Mouse (Mus musculus) forebrain, embryonic 14.5 days (tissue): Measurements from ENCODE around the gene Cops7a. TPM values are rescaled to one million over a fixed set of nuclear protein-coding genes. Genes with fewer than 3 reads are reported as not detected.

Source experiments
- ATAC-seq: fragments of 200-750 bp; cut with Nextera tagmentation; 2 replicates; pipeline ENCODE4 v1.8.0; 2017; ENCODE audit warnings: mild to moderate bottlenecking, moderate library complexity
- DNase-seq: peaks from one replicate; pipeline ENCODE4 v3.0.0-alpha.2; 2015; ENCODE audit warnings: low spot score
- H3K27ac ChIP-seq: fragments of 300-500 bp; sonication (generic); 2 replicates; pipeline ENCODE4 v1.5.1; 2014; ENCODE audit warnings: low read depth, mild to moderate bottlenecking, control low read depth, low read length, moderate library complexity
- H3K27me3 ChIP-seq: fragments of 300-500 bp; sonication (generic); replicated peaks from 2 replicates; pipeline ENCODE4 v1.6.1; 2014; ENCODE audit warnings: low read length, control low read depth, mixed read lengths; ENCODE audit not compliant: control insufficient read depth, insufficient read depth
- H3K36me3 ChIP-seq: fragments of 300-500 bp; sonication (generic); 2 replicates; pipeline ENCODE4 v1.6.1; 2014; ENCODE audit warnings: low read length, control low read depth; ENCODE audit not compliant: control insufficient read depth, insufficient read depth
- H3K4me1 ChIP-seq: fragments of 300-500 bp; sonication (generic); 2 replicates; pipeline ENCODE4 v1.6.1; 2014; ENCODE audit warnings: antibody characterized with exemption, low read length, control low read depth; ENCODE audit not compliant: control insufficient read depth, insufficient read depth
- H3K4me2 ChIP-seq: fragments of 300-500 bp; sonication (generic); 2 replicates; pipeline ENCODE4 v1.6.1; 2014; ENCODE audit warnings: mild to moderate bottlenecking, control low read depth, low read length
- H3K4me3 ChIP-seq: fragments of 300-500 bp; sonication (generic); 2 replicates; pipeline ENCODE4 v1.5.1; 2014; ENCODE audit warnings: low read depth, low read length, control low read depth
- H3K9ac ChIP-seq: fragments of 300-500 bp; sonication (generic); 2 replicates; pipeline ENCODE4 v1.6.1; 2014; ENCODE audit warnings: mild to moderate bottlenecking, low read length, control low read depth, moderate library complexity
- H3K9me3 ChIP-seq: fragments of 300-500 bp; sonication (generic); replicated peaks from 2 replicates; pipeline ENCODE4 v1.6.1; 2016; ENCODE audit warnings: low read length, control low read depth, mixed read lengths; ENCODE audit not compliant: control insufficient read depth
- WGBS: fragments of 180-500 bp; shearing (Covaris S2); extraction: QIAGEN DNeasy Blood & Tissue Kit; methylation state at CpG from one replicate; pipeline ENCODE4 v1.1.7; 2014; 5-methylcytosine and 5-hydroxymethylcytosine counted together
- polyA plus RNA-seq: library from polyadenylated mRNA; unstranded; fragments of >200 nt; fragmentation: Nextera tagmentation; extraction: Ambion mirVana; gene quantifications from 2 replicates; pipeline ENCODE4 v1.2.1, GENCODE M21; 2014

The Cops7a gene
- polyA plus RNA-seq, 1 experiment from 2014 or later: 105 TPM

- peak overlapping the region; percentile 100 for H3K4me2 ChIP-seq
- WGBS: 7% methylated on average over 7 of the region's 7 CpGs
- no peak for DNase-seq
- no peaks in the 10 kb centered on the region for H3K27me3 ChIP-seq
- H3K4me3 ChIP-seq: peak overlapping the region; percentile 93
- peaks cover 17% of the 10 kb centered on the region for H3K36me3 ChIP-seq
- H3K4me1 ChIP-seq: peaks cover 40% of the 10 kb centered on the region
- peak overlapping the region; percentile 100 for H3K9ac ChIP-seq
- no peaks in the 10 kb centered on the region for H3K9me3 ChIP-seq
- H3K27ac ChIP-seq: peak overlapping the region; percentile 100
- no peak for ATAC-seq
Observed at GRCm38 (mm10) chr6:124918331-124918690, 47.0 kb downstream of the Cops7a start.

DNA sequence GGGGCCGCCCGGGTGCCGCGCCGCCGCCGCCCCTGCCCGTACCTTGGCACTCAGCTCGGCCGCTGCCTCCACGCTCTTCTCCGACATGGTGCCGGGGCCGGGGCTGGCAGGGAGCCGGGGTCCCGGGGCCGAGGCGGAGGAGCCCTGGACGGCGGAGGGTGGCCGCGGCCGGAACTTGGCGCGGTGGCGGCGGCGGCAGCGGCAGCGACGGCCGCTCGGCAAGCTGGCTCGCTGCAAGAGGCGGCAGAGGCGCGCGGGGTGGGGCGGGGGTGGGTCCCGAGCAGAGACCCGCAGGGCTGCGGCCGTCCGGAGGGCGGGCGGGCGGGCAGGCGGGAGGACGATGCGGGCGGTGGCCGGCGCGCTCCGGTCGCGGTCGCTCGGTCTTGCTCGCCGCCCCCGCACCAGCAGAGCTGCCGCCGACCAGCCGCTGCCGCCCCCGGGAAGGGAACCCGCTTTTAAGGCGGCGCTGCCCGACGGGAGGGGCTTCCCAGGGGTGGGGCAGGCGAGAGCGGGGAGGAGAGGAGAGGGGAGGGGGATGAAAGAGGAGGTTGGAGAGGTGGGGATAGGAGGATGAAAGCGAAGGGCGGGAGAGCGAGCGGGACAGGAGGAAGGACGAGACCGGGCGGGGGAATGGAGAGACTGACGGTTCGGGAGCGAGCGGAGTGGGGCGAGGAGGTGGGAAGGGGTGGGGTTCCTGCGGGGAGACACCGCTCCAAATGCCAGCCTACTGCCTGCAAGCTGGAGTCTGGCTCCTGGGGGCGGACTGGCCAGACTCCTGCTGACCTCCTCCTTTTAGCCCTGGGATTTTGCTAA lies 47.6 kb downstream of the Cops7a start:
- no peaks in the 10 kb centered on the region for H3K9me3 ChIP-seq
- peak overlapping the region; percentile 100 for H3K4me2 ChIP-seq
- ATAC-seq: peak; percentile 69
- peak; percentile 97 for DNase-seq
- peak overlapping the region; percentile 93 for H3K4me3 ChIP-seq
- under 1% methylated on average over 34 of the region's 89 CpGs for WGBS
- peaks cover 23% of the 10 kb centered on the region for H3K36me3 ChIP-seq
- peaks cover 40% of the 10 kb centered on the region for H3K4me1 ChIP-seq
- peak overlapping the region; percentile 100 for H3K9ac ChIP-seq
- H3K27ac ChIP-seq: peak overlapping the region; percentile 100
- H3K27me3 ChIP-seq: no peaks in the 10 kb centered on the region

- WGBS: under 1% methylated on average over 33 of the region's 67 CpGs
- Histone ChIP-seq H3K27me3 (no peaks in the 10 kb centered on the region), H3K36me3 (peaks cover 28% of the 10 kb centered on the region), H3K4me2 (peak overlapping the region; percentile 100), H3K4me1 (peaks cover 40% of the 10 kb centered on the region), H3K4me3 (peak overlapping the region; percentile 93), H3K9me3 (no peaks in the 10 kb centered on the region), H3K9ac (peak overlapping the region; percentile 100), H3K27ac (peak overlapping the region; percentile 100)
- ATAC-seq (peak; percentile 70), DNase-seq (peak; percentile 87)
Observed at GRCm38 (mm10) chr6:124916695-124917517, 48.4 kb downstream of the Cops7a start.

- Histone ChIP-seq H3K27ac (peak overlapping the region; percentile 100), H3K9me3 (no peaks in the 10 kb centered on the region), H3K4me3 (peak overlapping the region; percentile 93), H3K9ac (peak overlapping the region; percentile 100), H3K4me2 (peak overlapping the region; percentile 100), H3K27me3 (no peaks in the 10 kb centered on the region), H3K4me1 (peaks cover 36% of the 10 kb centered on the region), H3K36me3 (peaks cover 28% of the 10 kb centered on the region)
- peak; percentile 58 for DNase-seq
- ATAC-seq: no peak
- 1% methylated on average over 12 of the region's 12 CpGs for WGBS
Observed at GRCm38 (mm10) chr6:124915942-124916694, 49.2 kb downstream of the Cops7a start.

DNA sequence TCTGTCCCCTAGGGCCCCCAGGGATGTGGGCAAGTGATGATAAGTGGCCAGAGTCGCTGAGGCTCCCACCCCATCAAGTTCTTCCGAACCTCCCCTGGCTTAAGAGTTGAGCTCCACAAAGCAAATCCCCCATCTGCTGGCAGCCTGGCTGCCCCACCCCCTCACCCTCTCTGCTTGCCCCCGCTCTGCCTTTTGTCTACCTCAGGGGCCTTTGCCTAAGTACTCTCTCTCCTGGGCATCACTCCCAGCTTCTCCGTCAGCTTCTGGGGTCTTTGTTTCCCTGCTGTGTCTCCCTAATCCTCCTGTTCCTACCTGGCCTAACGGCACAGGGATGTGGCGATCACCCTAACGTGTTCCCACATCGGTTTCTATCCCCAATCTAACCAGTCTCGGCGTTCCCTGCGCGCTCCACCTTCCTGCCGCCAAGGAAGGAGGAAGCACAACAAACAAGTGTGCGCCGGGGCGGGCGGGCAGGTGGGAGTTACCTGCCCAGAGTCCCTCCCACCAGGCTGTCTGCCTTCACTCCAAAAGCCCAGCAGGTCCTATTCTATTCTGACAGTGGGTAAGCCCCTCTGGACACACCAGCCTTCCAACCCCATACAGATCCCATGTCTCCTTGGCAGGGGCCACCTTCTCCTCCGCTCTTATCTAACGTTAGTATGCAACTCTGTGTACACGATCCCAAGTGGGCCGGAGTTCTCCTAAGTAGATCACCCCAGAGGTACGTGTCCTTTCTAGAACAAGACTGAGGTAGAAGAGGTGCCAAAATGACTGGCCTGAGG lies 50.0 kb downstream of the Cops7a start:
- H3K4me1 ChIP-seq: peaks cover 30% of the 10 kb centered on the region
- ATAC-seq: no peak

DNA sequence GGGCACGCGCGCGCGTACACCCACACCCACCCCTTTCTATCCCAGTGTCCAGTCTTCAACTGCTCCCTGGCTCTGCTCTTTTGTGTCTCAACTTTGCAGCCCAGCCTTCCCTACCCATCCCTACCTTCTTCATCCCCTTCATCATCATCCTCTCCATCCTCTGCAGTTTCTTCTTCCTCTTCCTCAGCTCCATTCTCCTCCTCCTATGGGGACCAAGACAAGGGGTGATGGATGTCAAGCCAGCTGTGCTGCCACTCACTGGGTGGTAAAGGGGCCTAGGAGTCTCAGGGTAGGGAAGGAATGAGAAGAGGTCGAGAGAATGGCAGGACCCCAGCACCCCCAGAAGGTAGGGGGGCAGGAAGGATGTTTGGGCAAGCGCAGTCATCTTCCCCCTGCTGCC lies 50.8 kb downstream of the Cops7a start:
- Histone ChIP-seq H3K4me1 (peaks cover 33% of the 10 kb centered on the region), H3K9ac (peak overlapping the region; percentile 100), H3K4me3 (peak overlapping the region; percentile 93), H3K36me3 (peaks cover 28% of the 10 kb centered on the region), H3K9me3 (no peaks in the 10 kb centered on the region), H3K27ac (peak overlapping the region; percentile 100), H3K27me3 (no peaks in the 10 kb centered on the region), H3K4me2 (peak overlapping the region; percentile 100)
- no peak for DNase-seq
- ATAC-seq: no peak
- 79% methylated on average over 7 of the region's 7 CpGs for WGBS

More for the DNA sequence above, 50.0 kb downstream of the Cops7a start:
- H3K36me3 ChIP-seq: peaks cover 28% of the 10 kb centered on the region
- H3K4me2 ChIP-seq: peak overlapping the region; percentile 100
- no peaks in the 10 kb centered on the region for H3K9me3 ChIP-seq
- H3K27ac ChIP-seq: peak overlapping the region; percentile 100
- peak; percentile 62 for DNase-seq
- H3K9ac ChIP-seq: peak overlapping the region; percentile 100
- 2% methylated on average over 22 of the region's 22 CpGs for WGBS
- H3K4me3 ChIP-seq: peak overlapping the region; percentile 93
- H3K27me3 ChIP-seq: no peaks in the 10 kb centered on the region

DNA sequence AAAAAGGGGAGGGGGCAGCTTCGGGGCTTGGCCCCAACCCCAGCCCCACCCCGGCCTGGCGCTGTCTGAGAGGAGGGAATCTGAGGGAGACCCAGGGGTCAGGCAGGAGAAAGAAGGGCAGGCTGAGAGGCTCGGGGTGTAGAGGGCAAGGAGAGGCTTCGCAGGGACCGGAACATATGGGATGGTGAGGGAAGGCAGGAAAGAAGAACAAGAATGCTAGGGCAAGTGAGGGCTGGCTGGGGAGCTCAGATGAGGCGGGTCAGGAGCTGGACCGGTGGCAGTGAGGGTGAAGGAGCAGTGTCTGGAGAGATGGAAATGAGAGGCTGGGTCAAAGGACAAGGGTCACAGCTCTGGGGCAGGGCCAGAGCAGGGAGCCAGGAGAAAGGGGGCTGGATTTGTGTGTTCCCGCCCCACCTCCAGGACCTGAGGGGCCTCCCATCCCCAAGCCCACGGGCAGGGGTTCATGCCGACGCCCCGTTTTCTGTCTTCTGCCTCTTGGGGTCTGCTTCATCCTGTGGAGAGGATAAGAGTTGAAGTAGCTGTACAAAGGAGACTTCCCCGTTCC lies 51.5 kb downstream of the Cops7a start:
- 67% methylated on average over 14 of the region's 14 CpGs for WGBS
- H3K27me3 ChIP-seq: no peaks in the 10 kb centered on the region
- no peaks in the 10 kb centered on the region for H3K9me3 ChIP-seq
- peaks cover 28% of the 10 kb centered on the region for H3K36me3 ChIP-seq
- peaks cover 28% of the 10 kb centered on the region for H3K4me1 ChIP-seq
- no peak for DNase-seq
- 0 out of 2 replicates have a peak overlapping the region, but pooled peaks have one; percentile 100 for H3K9ac ChIP-seq
- 0 out of 2 replicates have a peak overlapping the region, but pooled peaks have one; percentile 100 for H3K4me2 ChIP-seq
- no peak for ATAC-seq
- peak overlapping the region; percentile 100; the same call in 1 of the 2 replicates for H3K27ac ChIP-seq
- H3K4me3 ChIP-seq: no peak overlapping the region
